Mouse (Mus musculus): ENCODE measurements around the gene Bcar3. TPM values are rescaled to one million over a fixed set of nuclear protein-coding genes. Genes with fewer than 3 reads are reported as not detected.

The Bcar3 gene
- polyA plus RNA-seq, 1 experiment from 2014 or later, result 7.5 TPM

GRCm38 (mm10) chr3:122296979-122297378 lies 3.0 kb downstream of the Bcar3 start:
- Histone ChIP-seq H3K4me3 (no peak overlapping the region), H3K4me2 (no peak overlapping the region)
- no peak for ATAC-seq (replicated peaks)

GRCm38 (mm10) chr3:122300983-122301919 lies 7.3 kb downstream of the Bcar3 start:
- no peak overlapping the region for H3K4me2 ChIP-seq
- WGBS, result 64% methylated on average over 9 of the region's 9 CpGs
- H3K9me3 ChIP-seq, result no peaks in the 10 kb centered on the region
- no peak for ATAC-seq (replicated peaks)
- H3K27me3 ChIP-seq (replicated peaks), result no peaks in the 10 kb centered on the region
- H3K4me1 ChIP-seq, result peaks cover 3% of the 10 kb centered on the region; the same call in 1 of the 2 replicates
- peak overlapping the region; percentile 4; the same call in 1 of the 2 replicates for H3K27ac ChIP-seq
- no peaks in the 10 kb centered on the region for H3K36me3 ChIP-seq (replicated peaks)
- H3K4me3 ChIP-seq, result no peak overlapping the region
- no peak overlapping the region for H3K9ac ChIP-seq

More at GRCm38 (mm10) chr3:122296979-122297378, 3.0 kb downstream of the Bcar3 start:
- Histone ChIP-seq H3K9ac (no peak overlapping the region), H3K27me3 (replicated peaks) (no peaks in the 10 kb centered on the region), H3K36me3 (replicated peaks) (no peaks in the 10 kb centered on the region), H3K27ac (no peak overlapping the region), H3K4me1 (peaks cover 28% of the 10 kb centered on the region), H3K9me3 (no peaks in the 10 kb centered on the region)
- 55% methylated on average over 5 of the region's 5 CpGs for WGBS

GRCm38 (mm10) chr3:122304560-122304959 lies 10.6 kb downstream of the Bcar3 start:
- 78% methylated on average over 4 of the region's 4 CpGs for WGBS
- Histone ChIP-seq H3K36me3 (replicated peaks) (no peaks in the 10 kb centered on the region), H3K4me2 (no peak overlapping the region)

GRCm38 (mm10) chr3:122307894-122308671 lies 14.1 kb downstream of the Bcar3 start:
- Histone ChIP-seq H3K9me3 (no peaks in the 10 kb centered on the region), H3K4me2 (no peak overlapping the region), H3K4me1 (no peaks in the 10 kb centered on the region), H3K9ac (no peak overlapping the region), H3K36me3 (replicated peaks) (no peaks in the 10 kb centered on the region), H3K4me3 (no peak overlapping the region), H3K27ac (no peak overlapping the region), H3K27me3 (replicated peaks) (no peaks in the 10 kb centered on the region)
- 48% methylated on average over 4 of the region's 4 CpGs for WGBS
- ATAC-seq (replicated peaks), result no peak

More at GRCm38 (mm10) chr3:122304560-122304959, 10.6 kb downstream of the Bcar3 start:
- no peak overlapping the region for H3K9ac ChIP-seq
- H3K27me3 ChIP-seq (replicated peaks), result no peaks in the 10 kb centered on the region
- no peak overlapping the region for H3K4me3 ChIP-seq
- peaks cover 3% of the 10 kb centered on the region; the same call in 1 of the 2 replicates for H3K4me1 ChIP-seq
- H3K27ac ChIP-seq, result no peak overlapping the region
- no peaks in the 10 kb centered on the region for H3K9me3 ChIP-seq
- no peak for ATAC-seq (replicated peaks)

GRCm38 (mm10) chr3:122308981-122309380 lies 15.0 kb downstream of the Bcar3 start:
- Histone ChIP-seq H3K4me3 (no peak overlapping the region), H3K27me3 (replicated peaks) (no peaks in the 10 kb centered on the region), H3K9me3 (no peaks in the 10 kb centered on the region), H3K9ac (no peak overlapping the region), H3K27ac (no peak overlapping the region), H3K4me2 (no peak overlapping the region), H3K4me1 (no peaks in the 10 kb centered on the region), H3K36me3 (replicated peaks) (no peaks in the 10 kb centered on the region)
- no peak for ATAC-seq (replicated peaks)
- 52% methylated on average over 6 of the region's 6 CpGs for WGBS

- Histone ChIP-seq H3K27me3 (replicated peaks) (no peaks in the 10 kb centered on the region), H3K4me3 (no peak overlapping the region), H3K9ac (no peak overlapping the region), H3K4me1 (peaks cover 7% of the 10 kb centered on the region), H3K4me2 (no peak overlapping the region), H3K27ac (no peak overlapping the region), H3K36me3 (replicated peaks) (no peaks in the 10 kb centered on the region), H3K9me3 (no peaks in the 10 kb centered on the region)
- WGBS, result 19% methylated on average over 2 of the region's 2 CpGs
- peak; percentile 67 for ATAC-seq (replicated peaks)
Observed at GRCm38 (mm10) chr3:122312078-122312477, 18.1 kb downstream of the Bcar3 start.

GRCm38 (mm10) chr3:122312936-122313629 lies 19.1 kb downstream of the Bcar3 start:
- no peak for ATAC-seq (replicated peaks)
- Histone ChIP-seq H3K27me3 (replicated peaks) (no peaks in the 10 kb centered on the region), H3K4me1 (peaks cover 8% of the 10 kb centered on the region), H3K4me2 (no peak overlapping the region), H3K36me3 (replicated peaks) (no peaks in the 10 kb centered on the region), H3K4me3 (no peak overlapping the region), H3K27ac (no peak overlapping the region), H3K9ac (no peak overlapping the region), H3K9me3 (no peaks in the 10 kb centered on the region)
- 75% methylated on average over 10 of the region's 10 CpGs for WGBS

- Histone ChIP-seq H3K9me3 (no peaks in the 10 kb centered on the region), H3K27me3 (replicated peaks) (no peaks in the 10 kb centered on the region), H3K36me3 (replicated peaks) (no peaks in the 10 kb centered on the region), H3K4me3 (no peak overlapping the region), H3K4me2 (no peak overlapping the region), H3K4me1 (peaks cover 8% of the 10 kb centered on the region), H3K9ac (no peak overlapping the region), H3K27ac (no peak overlapping the region)
- ATAC-seq (replicated peaks), result no peak
- 46% methylated on average over 7 of the region's 7 CpGs for WGBS
Observed at GRCm38 (mm10) chr3:122313936-122314335, 20.0 kb downstream of the Bcar3 start.

GRCm38 (mm10) chr3:122316621-122317020 lies 22.7 kb downstream of the Bcar3 start:
- H3K9ac ChIP-seq, result peak overlapping the region; percentile 25; the same call in 1 of the 2 replicates
- WGBS, result 16% methylated on average over 11 of the region's 11 CpGs

GRCm38 (mm10) chr3:122317339-122317738 lies 23.4 kb downstream of the Bcar3 start:
- Histone ChIP-seq H3K4me1 (peaks cover 8% of the 10 kb centered on the region), H3K27ac (no peak overlapping the region), H3K4me2 (no peak overlapping the region), H3K9ac (no peak overlapping the region), H3K27me3 (replicated peaks) (no peaks in the 10 kb centered on the region), H3K36me3 (replicated peaks) (no peaks in the 10 kb centered on the region), H3K9me3 (no peaks in the 10 kb centered on the region), H3K4me3 (no peak overlapping the region)
- no peak for ATAC-seq (replicated peaks)
- WGBS, result 74% methylated on average over 6 of the region's 6 CpGs

More at GRCm38 (mm10) chr3:122316621-122317020, 22.7 kb downstream of the Bcar3 start:
- Histone ChIP-seq H3K4me2 (peak overlapping the region; percentile 29), H3K27ac (no peak overlapping the region), H3K9me3 (no peaks in the 10 kb centered on the region), H3K4me1 (peaks cover 8% of the 10 kb centered on the region), H3K36me3 (replicated peaks) (no peaks in the 10 kb centered on the region), H3K4me3 (no peak overlapping the region), H3K27me3 (replicated peaks) (no peaks in the 10 kb centered on the region)
- ATAC-seq (replicated peaks), result no peak

GRCm38 (mm10) chr3:122322226-122322625 lies 28.3 kb downstream of the Bcar3 start:
- Histone ChIP-seq H3K4me2 (no peak overlapping the region), H3K9ac (no peak overlapping the region), H3K4me3 (no peak overlapping the region), H3K36me3 (replicated peaks) (no peaks in the 10 kb centered on the region), H3K4me1 (no peaks in the 10 kb centered on the region), H3K9me3 (no peaks in the 10 kb centered on the region), H3K27me3 (replicated peaks) (no peaks in the 10 kb centered on the region), H3K27ac (no peak overlapping the region)
- ATAC-seq (replicated peaks), result no peak
- 80% methylated on average over 9 of the region's 9 CpGs for WGBS

- 88% methylated on average over 6 of the region's 6 CpGs for WGBS
- H3K27ac ChIP-seq, result no peak overlapping the region
- no peak for ATAC-seq (replicated peaks)
Observed at GRCm38 (mm10) chr3:122323841-122324240, 29.9 kb downstream of the Bcar3 start.

More at GRCm38 (mm10) chr3:122323841-122324240, 29.9 kb downstream of the Bcar3 start:
- Histone ChIP-seq H3K27me3 (replicated peaks) (no peaks in the 10 kb centered on the region), H3K4me2 (no peak overlapping the region), H3K4me1 (no peaks in the 10 kb centered on the region), H3K36me3 (replicated peaks) (no peaks in the 10 kb centered on the region), H3K4me3 (no peak overlapping the region), H3K9ac (no peak overlapping the region), H3K9me3 (no peaks in the 10 kb centered on the region)
